Mouse (Mus musculus): ENCODE measurements around the gene 2310057M21Rik. TPM values are rescaled to one million over a fixed set of nuclear protein-coding genes. Genes with fewer than 3 reads are reported as not detected.
"Not testable (repeated sequence)": the region's sequence is repeated elsewhere in the genome, so short reads cannot be mapped to it uniquely, and the experiment has no call there.

The 2310057M21Rik gene
- total RNA-seq (2018; cell fraction: chromatin; rRNA removed), result 10 to 100 TPM in 25 of 26 experiments, 1 to 10 TPM in 1; 6.7 to 56.8 (median 26.6) TPM
- 10 to 100 TPM in 2 of 26 experiments, 1 to 10 TPM in 24; 2.1 to 12.1 (median 6.1) TPM for total RNA-seq (2018; cell fraction: cytosol; rRNA removed)
- total RNA-seq (2018; cell fraction: nucleus; rRNA removed), result 10 to 100 TPM in 21 of 26 experiments, 1 to 10 TPM in 5; 5.2 to 49.4 (median 13.8) TPM
- 2.7 to 8.3 TPM (median 8.1 TPM) in 3 replicates for polyA plus RNA-seq (2018)

- Histone ChIP-seq H3K27ac (peak within 1 kb of the TSS; percentile 46), H3K4me3 (ENCODE audit: inconsistent target) (peak within 1 kb of the TSS; percentile 54), H3K36me3 (ENCODE audit: inconsistent target) (peaks cover 5% of the 10 kb centered on the region; the same call in 1 of the 2 replicates), H3K79me2 (ENCODE audit: inconsistent target) (0 out of 2 replicates have a peak, but pooled peaks cover 11% of the 10 kb centered on the region)
- WGBS (ENCODE audit: missing documents), result under 1% methylated on average over 49 of the region's 55 CpGs
Measured at GRCm38 (mm10) chr7:131362615-131363300, at the start of gene 2310057M21Rik. Gene 2310057M21Rik (minus strand): TSS chr7:131362759.

DNA sequence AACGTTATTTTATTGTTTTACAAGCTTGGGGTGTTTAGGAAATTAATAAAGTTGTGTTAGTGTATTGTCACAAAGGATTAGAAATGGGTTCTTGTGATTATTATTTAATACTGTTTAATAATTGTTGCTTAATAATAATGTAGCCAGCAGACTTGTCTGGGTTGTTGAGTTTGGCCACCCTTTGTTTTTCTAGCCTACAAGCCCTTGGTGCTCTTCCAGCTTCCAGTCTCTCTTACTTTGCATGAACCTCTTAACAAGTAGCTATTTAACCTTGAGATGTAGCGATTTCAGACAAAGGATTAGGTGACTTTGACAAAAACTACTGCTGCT, 49.3 kb upstream of the 2310057M21Rik start:
- H3K79me2 ChIP-seq (ENCODE audit: inconsistent target), result peaks cover 41% of the 10 kb centered on the region
- 96% methylated on average over 2 of the region's 2 CpGs for WGBS (ENCODE audit: missing documents)
- H3K27ac ChIP-seq, result no peak overlapping the region
- H3K36me3 ChIP-seq (ENCODE audit: inconsistent target), result no peaks in the 10 kb centered on the region
- H3K4me3 ChIP-seq (ENCODE audit: inconsistent target), result no peak overlapping the region

- no peaks in the 10 kb centered on the region for H3K36me3 ChIP-seq (ENCODE audit: inconsistent target)
- WGBS (ENCODE audit: missing documents), result 53% methylated on average over 10 of the region's 10 CpGs
- no peak overlapping the region for H3K27ac ChIP-seq
- H3K4me3 ChIP-seq (ENCODE audit: inconsistent target), result peak overlapping the region; percentile 72
- peaks cover 46% of the 10 kb centered on the region for H3K79me2 ChIP-seq (ENCODE audit: inconsistent target)
Measured at GRCm38 (mm10) chr7:131411221-131411940, 48.8 kb upstream of the 2310057M21Rik start.

DNA sequence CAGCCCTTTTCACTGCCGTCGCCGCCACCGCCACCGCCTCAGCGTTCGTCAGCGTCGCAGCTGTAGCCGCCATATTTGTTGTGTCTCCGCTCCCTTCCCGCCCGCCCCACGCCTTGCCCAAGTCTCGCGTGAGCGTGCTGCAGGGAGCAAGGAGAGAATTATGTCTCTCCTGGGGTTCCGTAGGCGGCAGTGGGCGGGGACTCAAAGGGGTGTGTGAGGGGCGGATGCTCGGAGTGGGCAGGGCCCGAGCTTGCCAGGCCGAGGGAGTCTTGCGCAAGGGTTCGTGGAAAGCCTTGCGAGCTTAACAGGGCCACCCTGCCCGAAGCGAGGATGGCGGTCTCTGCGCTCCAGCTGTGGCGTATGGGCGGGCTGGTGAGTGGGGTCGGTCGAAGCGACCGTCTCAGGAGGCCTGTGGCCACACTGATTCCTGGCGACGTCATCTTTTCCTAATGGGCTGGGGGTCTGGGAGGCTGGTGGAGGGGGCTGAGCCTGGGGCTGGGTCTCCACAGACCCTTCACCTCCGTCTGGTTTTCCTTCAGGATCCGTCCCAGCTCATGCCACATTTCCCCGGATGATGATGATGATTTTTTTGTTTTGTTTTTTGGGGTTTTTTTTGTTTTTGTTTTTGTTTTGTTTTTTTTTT, 48.0 kb upstream of the 2310057M21Rik start, which contains the start of the genes Ikzf5 and Acadsb:
Ikzf5 (minus strand) TSS at position 106 of the 643 bp plus-strand sequence.
Acadsb (plus strand) TSS at position 186 of the 643 bp plus-strand sequence.
- H3K4me3 ChIP-seq (ENCODE audit: inconsistent target), result peak within 1 kb of the TSS; percentile 72
- H3K27ac ChIP-seq, result peak within 1 kb of the TSS; percentile 36; the same call in 1 of the 2 replicates
- H3K36me3 ChIP-seq (ENCODE audit: inconsistent target), result no peaks in the 10 kb centered on the region
- H3K79me2 ChIP-seq (ENCODE audit: inconsistent target), result peaks cover 52% of the 10 kb centered on the region
- WGBS (ENCODE audit: missing documents), result under 1% methylated on average over 40 of the region's 42 CpGs

DNA sequence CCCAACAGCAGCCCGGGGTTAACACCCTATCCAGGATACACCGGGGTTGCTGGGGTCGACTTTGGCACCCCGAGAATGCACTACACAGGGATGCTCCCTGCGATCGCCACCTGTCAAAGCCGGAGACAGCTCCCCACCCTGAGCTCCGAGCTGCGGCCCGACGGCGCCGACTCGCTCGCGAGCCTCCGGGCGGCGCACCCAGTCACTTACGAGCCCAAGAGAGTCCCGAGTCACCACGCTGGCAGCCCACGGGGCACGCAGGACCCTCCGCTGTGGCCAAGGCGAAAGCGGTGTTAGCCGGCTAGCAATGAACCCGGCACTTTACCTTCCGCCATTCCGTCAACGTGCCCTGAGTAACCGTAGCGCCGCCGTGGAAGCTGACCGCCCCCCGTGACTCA, 47.4 kb upstream of the 2310057M21Rik start:
- Histone ChIP-seq H3K36me3 (ENCODE audit: inconsistent target) (no peaks in the 10 kb centered on the region), H3K4me3 (ENCODE audit: inconsistent target) (peak overlapping the region; percentile 72), H3K79me2 (ENCODE audit: inconsistent target) (peaks cover 55% of the 10 kb centered on the region), H3K27ac (peak overlapping the region; percentile 28; the same call in 1 of the 2 replicates)
- WGBS (ENCODE audit: missing documents), result under 1% methylated on average over 34 of the region's 38 CpGs

DNA sequence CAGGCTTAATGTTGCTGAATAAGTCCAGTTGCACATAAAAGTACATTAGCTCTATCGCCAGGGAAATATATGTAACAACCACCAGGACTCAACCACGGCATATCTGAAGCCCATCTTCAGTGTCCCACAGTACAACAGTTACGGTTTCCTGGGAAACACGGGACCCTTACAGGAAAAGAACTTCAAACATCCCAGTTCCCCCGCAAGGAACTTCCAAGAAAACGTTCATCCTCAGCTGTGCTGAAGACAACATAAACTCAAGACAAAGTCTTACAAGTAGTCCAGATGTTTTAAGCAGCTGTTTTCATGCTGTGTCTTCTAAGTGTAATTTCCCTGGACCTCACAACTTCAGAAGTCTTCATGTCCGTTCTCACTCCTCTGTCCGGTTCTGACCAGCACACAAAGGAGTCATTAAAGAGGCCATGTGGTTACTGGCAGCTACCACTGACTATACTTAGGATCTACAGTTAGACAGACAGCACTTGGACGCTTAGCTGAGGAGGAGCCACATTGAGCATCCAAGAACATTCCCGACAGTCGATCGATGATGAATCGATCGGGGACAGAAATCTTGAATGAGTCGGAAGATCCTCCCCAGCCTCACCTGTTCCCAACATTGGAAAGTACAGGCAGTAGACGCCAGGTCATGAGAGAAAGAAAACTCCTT, 46.9 kb upstream of the 2310057M21Rik start:
- WGBS (ENCODE audit: missing documents), result 10% methylated on average over 16 of the region's 16 CpGs
- H3K4me3 ChIP-seq (ENCODE audit: inconsistent target), result peak overlapping the region; percentile 72
- no peak overlapping the region; the same call in 1 of the 2 replicates for H3K27ac ChIP-seq
- H3K36me3 ChIP-seq (ENCODE audit: inconsistent target), result no peaks in the 10 kb centered on the region
- H3K79me2 ChIP-seq (ENCODE audit: inconsistent target), result peaks cover 60% of the 10 kb centered on the region

DNA sequence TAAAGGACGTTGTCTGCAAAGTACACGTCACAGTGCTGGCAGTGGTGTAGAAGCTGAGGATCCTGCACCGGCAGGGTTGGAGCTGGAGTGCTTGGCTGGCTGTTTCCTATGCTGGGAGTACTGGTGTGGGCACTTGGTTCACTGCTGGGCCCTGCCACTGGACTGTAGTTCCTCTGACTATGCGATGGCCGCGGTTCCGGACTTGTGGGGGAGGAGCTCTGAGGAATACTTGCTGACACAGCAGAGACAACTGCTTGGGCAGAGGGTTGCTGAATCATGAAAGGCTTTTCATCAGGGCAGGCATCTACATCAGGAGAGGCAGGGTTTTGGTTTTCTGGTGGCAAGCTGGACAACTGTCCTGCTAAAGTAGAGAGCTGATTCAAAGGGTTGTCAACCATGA, 29.2 kb upstream of the 2310057M21Rik start:
- H3K4me3 ChIP-seq (ENCODE audit: inconsistent target); H3K27ac ChIP-seq; H3K79me2 ChIP-seq (ENCODE audit: inconsistent target): not testable (repeated sequence)
- H3K36me3 ChIP-seq (ENCODE audit: inconsistent target), result peaks cover 20% of the 10 kb centered on the region; the same call in 1 of the 2 replicates
- WGBS (ENCODE audit: missing documents), result no CpG with 5 or more reads among the region's 7 CpGs

- Histone ChIP-seq H3K79me2 (ENCODE audit: inconsistent target) (no peaks in the 10 kb centered on the region), H3K36me3 (ENCODE audit: inconsistent target) (no peaks in the 10 kb centered on the region), H3K4me3 (ENCODE audit: inconsistent target) (peak overlapping the region; percentile 46), H3K27ac (no peak overlapping the region)
- WGBS (ENCODE audit: missing documents), result 53% methylated on average over 9 of the region's 9 CpGs
Measured at GRCm38 (mm10) chr7:131371880-131372651, 9.5 kb upstream of the 2310057M21Rik start.

DNA sequence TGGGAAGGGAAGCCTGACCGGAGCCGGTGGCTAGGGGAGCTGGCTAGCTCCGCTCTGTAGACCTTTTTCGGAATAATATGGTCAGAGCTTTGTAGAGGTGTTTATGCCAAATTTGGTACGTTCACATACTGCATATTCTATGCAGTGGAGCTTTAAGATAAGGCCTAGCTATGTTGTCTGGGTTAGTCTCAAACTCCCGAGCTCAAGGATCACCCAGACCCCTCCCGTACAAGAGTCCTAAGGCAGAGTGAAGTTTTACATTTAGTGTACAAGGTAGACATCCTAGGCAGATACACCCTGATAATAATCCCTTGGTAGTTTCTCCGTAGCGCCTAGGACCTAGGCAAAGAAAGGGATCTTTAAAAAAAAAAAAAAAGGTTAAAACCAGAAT, 8.9 kb upstream of the 2310057M21Rik start:
- Histone ChIP-seq H3K79me2 (ENCODE audit: inconsistent target) (no peaks in the 10 kb centered on the region), H3K4me3 (ENCODE audit: inconsistent target) (peak overlapping the region; percentile 46), H3K36me3 (ENCODE audit: inconsistent target) (no peaks in the 10 kb centered on the region), H3K27ac (peak overlapping the region; percentile 29)
- WGBS (ENCODE audit: missing documents), result 12% methylated on average over 9 of the region's 9 CpGs

GRCm38 (mm10) chr7:131370648-131371469, 8.3 kb upstream of the 2310057M21Rik start, which contains the start of gene Pstk:
Gene Pstk (plus strand): TSS chr7:131371141.
- 2% methylated on average over 47 of the region's 47 CpGs for WGBS (ENCODE audit: missing documents)
- no peaks in the 10 kb centered on the region for H3K79me2 ChIP-seq (ENCODE audit: inconsistent target)
- H3K4me3 ChIP-seq (ENCODE audit: inconsistent target), result peak within 1 kb of the TSS; percentile 46
- H3K36me3 ChIP-seq (ENCODE audit: inconsistent target), result no peaks in the 10 kb centered on the region
- peak within 1 kb of the TSS; percentile 29 for H3K27ac ChIP-seq

GRCm38 (mm10) chr7:131364131-131364530, 1.6 kb upstream of the 2310057M21Rik start:
- Histone ChIP-seq H3K79me2 (ENCODE audit: inconsistent target) (0 out of 2 replicates have a peak, but pooled peaks cover 11% of the 10 kb centered on the region), H3K36me3 (ENCODE audit: inconsistent target) (no peaks in the 10 kb centered on the region), H3K4me3 (ENCODE audit: inconsistent target) (no peak overlapping the region), H3K27ac (no peak overlapping the region)
- WGBS (ENCODE audit: missing documents), result 96% methylated on average over 8 of the region's 8 CpGs

DNA sequence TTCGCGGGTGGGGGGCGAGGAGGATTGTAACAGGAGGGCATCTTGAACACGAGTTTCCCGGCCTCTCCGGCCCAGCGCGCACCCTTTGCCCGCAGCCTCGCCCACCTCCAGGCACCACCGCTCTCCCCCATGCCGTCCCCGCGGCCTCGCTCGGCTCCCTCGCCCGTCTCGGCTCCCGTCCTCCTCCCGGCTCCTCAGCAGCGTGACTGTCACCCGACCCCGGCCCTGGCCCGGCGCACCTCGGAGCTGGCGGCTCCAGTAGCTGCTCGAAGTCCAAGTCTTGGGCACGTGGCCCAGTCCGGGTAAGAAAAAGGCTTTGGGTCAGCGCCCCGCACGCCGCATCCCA, 317 bp downstream of the 2310057M21Rik start:
- Histone ChIP-seq H3K79me2 (ENCODE audit: inconsistent target) (0 out of 2 replicates have a peak, but pooled peaks cover 11% of the 10 kb centered on the region), H3K36me3 (ENCODE audit: inconsistent target) (peaks cover 10% of the 10 kb centered on the region; the same call in 1 of the 2 replicates), H3K27ac (no peak overlapping the region), H3K4me3 (ENCODE audit: inconsistent target) (peak overlapping the region; percentile 54)
- under 1% methylated on average over 35 of the region's 35 CpGs for WGBS (ENCODE audit: missing documents)
